Mouse (Mus musculus) ES-E14 (cell line): ENCODE measurements at regions not wholly inside any gene's neighbourhood (a gene's known extent, or its start where the extent isn't known, plus 50 kb on each side); places are given as distances from the start of the nearest gene placed in this dataset.
"Not testable (repeated sequence)": the region's sequence is repeated elsewhere in the genome, so short reads cannot be mapped to it uniquely, and the experiment has no call there.

Experiments used
- DNase-seq: peaks from one replicate; pipeline ENCODE4 v3.0.0-alpha.2; 2013; ENCODE audit warnings: low read depth, low spot score
- H3K27ac ChIP-seq: 2 replicates; pipeline ENCODE4 v1.5.1; 2012; ENCODE audit warnings: low read depth, mild to moderate bottlenecking, low read length, moderate library complexity, mixed read lengths; ENCODE audit not compliant: poor library complexity, insufficient read depth, severe bottlenecking
- H3K36me3 ChIP-seq: 2 replicates; pipeline ENCODE4 v1.6.1; 2012; ENCODE audit warnings: mild to moderate bottlenecking, low read length, moderate library complexity, mixed read lengths; ENCODE audit not compliant: control insufficient read depth, poor library complexity, insufficient read depth, severe bottlenecking
- H3K4me1 ChIP-seq, 2 experiments: fragments of 150-350 bp in 1 of 2; sonication (generic) in 1 of 2; 2 replicates each; pipeline ENCODE4 v1.6.1; 2012; ENCODE audit warnings: low read length in 2 of 2, mild to moderate bottlenecking in 1 of 2, mixed read lengths in 1 of 2; ENCODE audit not compliant: control insufficient read depth in 2 of 2, insufficient read depth in 2 of 2, poor library complexity in 1 of 2
- H3K4me3 ChIP-seq, 2 experiments: fragments of 150-350 bp in 1 of 2; sonication (generic) in 1 of 2; 2 replicates each; pipeline ENCODE4 v1.5.1; 2012; ENCODE audit warnings: low read length in 2 of 2, low read depth in 1 of 2, mild to moderate bottlenecking in 1 of 2, mixed read lengths in 1 of 2; ENCODE audit not compliant: insufficient read depth in 1 of 2, poor library complexity in 1 of 2, severe bottlenecking in 1 of 2
- H3K9ac ChIP-seq: 2 replicates; pipeline ENCODE4 v1.6.1; 2012; ENCODE audit warnings: low read depth, mild to moderate bottlenecking, low read length, mixed read lengths; ENCODE audit not compliant: poor library complexity, insufficient read depth, severe bottlenecking
- H3K9me3 ChIP-seq: fragments of 150-350 bp; sonication (generic); 2 replicates; pipeline ENCODE4 v1.6.1; 2012; ENCODE audit warnings: low read depth, mild to moderate bottlenecking, low read length; ENCODE audit not compliant: control insufficient read depth, insufficient read depth
- CHD2 ChIP-seq: IDR thresholded peaks from 2 replicates; pipeline ENCODE4 v1.6.1; 2014; ENCODE audit warnings: mild to moderate bottlenecking, low read depth, low read length, inconsistent platforms
- HCFC1 ChIP-seq: IDR thresholded peaks from 2 replicates; pipeline ENCODE4 v1.6.1; 2012; ENCODE audit warnings: low read length, inconsistent platforms, borderline replicate concordance; ENCODE audit not compliant: insufficient read depth
- MAFK ChIP-seq: IDR thresholded peaks from 2 replicates; pipeline ENCODE4 v1.6.1; 2014; ENCODE audit warnings: mild to moderate bottlenecking, low read depth, low read length, inconsistent platforms; ENCODE audit not compliant: insufficient read depth
- ZC3H11A ChIP-seq: IDR thresholded peaks from 2 replicates; pipeline ENCODE4 v1.6.1; 2012; ENCODE audit warnings: low read depth, mild to moderate bottlenecking, inconsistent platforms, low read length, borderline replicate concordance
- ZNF384 ChIP-seq: IDR thresholded peaks from 2 replicates; pipeline ENCODE4 v1.6.1; 2012; ENCODE audit warnings: low read depth, low read length, inconsistent platforms
- in situ Hi-C, 2 experiments: fragments of 600-800 bp; cut with MboI; formaldehyde crosslinking; loops; one replicate each; pipeline ENCODE4 v1.15.1; 2025; ENCODE audit warnings: low sequenced_read_pairs in 2 of 2, inconsistent platforms in 1 of 2; ENCODE audit not compliant: unreplicated experiment in 2 of 2

- no peaks in the 10 kb centered on the region for H3K9me3 ChIP-seq
- H3K9ac ChIP-seq: no peak overlapping the region
- H3K36me3 ChIP-seq: no peaks in the 10 kb centered on the region
- TF ChIP-seq HCFC1 (no peak), ZNF384 (no peak), MAFK (no peak), ZC3H11A (no peak), CHD2 (no peak)
- DNase-seq: no peak
- in situ Hi-C loops: no loop called here
- no peak overlapping the region for H3K27ac ChIP-seq
- no peaks in the 10 kb centered on the region for H3K4me1 ChIP-seq
- no peak overlapping the region for H3K4me3 ChIP-seq
Measured at GRCm38 (mm10) chr11:13485971-13486370, 1021.2 kb upstream of the Cobl start.

DNA sequence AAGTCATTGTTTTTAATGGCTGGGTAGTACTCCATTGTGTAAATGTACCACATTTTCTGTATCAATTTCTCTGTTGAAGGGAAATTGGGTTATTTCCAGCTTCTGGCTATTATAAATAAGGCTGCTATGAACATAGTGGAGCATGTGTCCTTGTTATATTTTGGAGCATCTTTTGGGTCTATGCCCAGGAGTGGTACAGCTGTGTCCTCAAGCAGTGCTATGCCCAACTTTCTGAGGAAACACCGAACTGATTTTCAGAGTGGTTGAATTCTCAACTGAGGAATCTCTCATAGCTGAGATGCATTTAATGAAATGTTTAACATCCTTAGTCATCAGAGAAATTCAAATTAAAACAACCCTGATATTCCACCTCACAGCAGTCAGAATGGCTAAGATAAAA lies 986.8 kb upstream of the Cobl start:
- in situ Hi-C loops, H3K9ac ChIP-seq: not testable (repeated sequence)

GRCm38 (mm10) chr11:13436433-13436832 lies 971.7 kb upstream of the Cobl start:
- in situ Hi-C loops: no loop called here
- Histone ChIP-seq H3K4me1 (no peaks in the 10 kb centered on the region), H3K4me3 (no peak overlapping the region), H3K9ac (no peak overlapping the region), H3K9me3 (no peaks in the 10 kb centered on the region), H3K27ac (no peak overlapping the region), H3K36me3 (no peaks in the 10 kb centered on the region)
- no peak for DNase-seq
- TF ChIP-seq ZC3H11A: no peak
- TF ChIP-seq HCFC1: no peak
- TF ChIP-seq CHD2: no peak

More for the DNA sequence above, 986.8 kb upstream of the Cobl start:
- not testable (repeated sequence) for H3K27ac ChIP-seq, H3K36me3 ChIP-seq, H3K4me1 ChIP-seq, H3K4me3 ChIP-seq, H3K9me3 ChIP-seq, DNase-seq

- in situ Hi-C loops, H3K9me3 ChIP-seq, H3K4me3 ChIP-seq, H3K36me3 ChIP-seq, H3K9ac ChIP-seq, H3K4me1 ChIP-seq: not testable (repeated sequence)
- H3K27ac ChIP-seq: peak overlapping the region; percentile 75; the same call in 1 of the 2 replicates
- TF ChIP-seq MAFK: peak; percentile 60; the same call in 1 of the 2 replicates
- DNase-seq: peak; percentile 17
Measured at GRCm38 (mm10) chr11:13417881-13418280, 953.1 kb upstream of the Cobl start.
